Mouse (Mus musculus): Measurements from ENCODE around the gene Sorbs1. TPM values are rescaled to one million over a fixed set of nuclear protein-coding genes. Genes with fewer than 3 reads are reported as not detected.

Sorbs1 gene
- total and polyA plus RNA-seq, 2 experiments from 2014 or later: 140 to 153 TPM

DNA sequence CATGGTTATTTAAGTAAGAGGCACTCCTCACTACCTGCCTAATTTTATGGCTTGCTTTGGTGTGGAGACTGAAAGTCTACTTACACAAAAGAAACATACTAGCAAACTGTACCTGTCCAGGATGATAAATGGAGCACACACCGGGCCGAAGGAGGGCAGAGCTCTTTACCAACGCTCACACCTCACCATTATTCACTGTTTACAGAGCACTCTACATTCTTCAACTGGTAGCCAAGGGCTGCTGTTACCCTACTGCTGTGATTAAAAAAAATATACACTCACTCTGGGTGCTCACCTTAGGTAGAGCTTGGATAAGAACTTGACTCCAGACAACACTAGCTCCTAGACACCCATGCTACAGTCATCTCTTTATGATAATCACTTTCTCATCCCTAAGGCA is 245.1 kb downstream of the Sorbs1 start:
- WGBS: 70% methylated on average over 3 of the region's 3 CpGs
- no peak overlapping the region for H3K4me3 ChIP-seq (ENCODE audit: low read depth, low read length)

DNA sequence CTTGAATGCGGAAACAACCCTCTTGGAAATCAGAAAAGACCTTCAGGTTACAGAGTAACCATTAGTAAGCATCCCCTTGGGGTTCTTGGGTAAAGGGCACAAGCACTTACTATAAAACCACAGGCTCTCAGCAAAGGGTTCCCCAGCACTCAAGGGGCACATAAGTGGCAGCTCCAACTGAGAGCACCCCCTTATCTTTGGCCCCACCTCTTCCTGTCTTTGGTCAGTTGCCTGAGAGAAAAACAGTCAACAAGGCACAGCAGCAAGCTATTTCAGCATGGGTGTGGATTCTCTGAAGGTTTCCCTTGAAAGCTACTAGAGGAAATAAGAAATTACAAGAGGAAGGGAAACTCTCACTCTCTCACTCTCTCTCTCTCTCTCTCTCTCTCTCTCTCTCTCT is 246.2 kb downstream of the Sorbs1 start:
- no peak overlapping the region for H3K9ac ChIP-seq (replicated peaks; ENCODE audit: low read depth, low read length)

More for the DNA sequence above, 245.1 kb downstream of the Sorbs1 start:
- Histone ChIP-seq H3K4me2 (ENCODE audit: low read depth, low read length) (peak overlapping the region; percentile 32), H3K4me1 (ENCODE audit: control insufficient read depth, insufficient read depth) (peaks cover 28% of the 10 kb centered on the region), H3K27ac (ENCODE audit: low read depth) (no peak overlapping the region), H3K36me3 (replicated peaks; ENCODE audit: control insufficient read depth, insufficient read depth, low read length) (no peaks in the 10 kb centered on the region), H3K27me3 (ENCODE audit: control insufficient read depth, insufficient read depth, low read length) (no peaks in the 10 kb centered on the region), H3K9ac (replicated peaks; ENCODE audit: low read depth, low read length) (0 out of 2 replicates have a peak overlapping the region, but pooled peaks have one; percentile 17), H3K9me3 (replicated peaks; ENCODE audit: control insufficient read depth, low read length) (no peaks in the 10 kb centered on the region)
- no peak for ATAC-seq (ENCODE audit: insufficient read depth, low read depth)
- no peak for DNase-seq (ENCODE audit: low spot score)
- no peak for TF ChIP-seq CTCF (IDR thresholded peaks at IDR 0.05; ENCODE audit: low read depth)
- TF ChIP-seq EP300 (IDR thresholded peaks at IDR 0.05; ENCODE audit: low read depth): no peak

DNA sequence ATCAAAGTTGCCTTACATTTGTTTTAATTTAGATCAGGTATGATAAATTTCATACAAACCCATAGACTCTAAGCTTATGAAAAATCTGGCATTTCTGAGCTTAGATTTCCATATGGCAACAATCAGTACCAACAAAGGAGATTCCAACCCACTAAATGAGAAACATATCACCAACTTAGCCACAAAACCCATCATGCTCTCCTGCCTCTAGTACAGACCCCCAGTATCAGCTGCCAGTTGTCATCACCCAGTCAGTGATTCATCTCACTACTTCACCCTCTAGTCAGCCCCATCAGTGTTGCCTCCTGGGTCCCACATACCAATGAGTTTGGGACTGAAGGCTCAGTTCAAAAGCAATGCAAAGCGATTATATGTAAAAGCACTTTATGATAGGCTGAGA is 254.1 kb downstream of the Sorbs1 start:
- Histone ChIP-seq H3K27ac (ENCODE audit: low read depth) (no peak overlapping the region), H3K9me3 (replicated peaks; ENCODE audit: control insufficient read depth, low read length) (no peaks in the 10 kb centered on the region), H3K27me3 (ENCODE audit: control insufficient read depth, insufficient read depth, low read length) (no peaks in the 10 kb centered on the region), H3K36me3 (replicated peaks; ENCODE audit: control insufficient read depth, insufficient read depth, low read length) (peaks cover 11% of the 10 kb centered on the region; the same call in 1 of the 2 replicates), H3K9ac (replicated peaks; ENCODE audit: low read depth, low read length) (no peak overlapping the region), H3K4me3 (ENCODE audit: low read depth, low read length) (no peak overlapping the region), H3K4me1 (ENCODE audit: control insufficient read depth, insufficient read depth) (peaks cover 33% of the 10 kb centered on the region), H3K4me2 (ENCODE audit: low read depth, low read length) (no peak overlapping the region)
- DNase-seq (ENCODE audit: low spot score): no peak
- no peak for ATAC-seq (ENCODE audit: insufficient read depth, low read depth)
- 54% methylated on average over 1 of the region's 1 CpGs for WGBS
- TF ChIP-seq CTCF (IDR thresholded peaks at IDR 0.05; ENCODE audit: low read depth) (no peak), EP300 (IDR thresholded peaks at IDR 0.05; ENCODE audit: low read depth) (no peak)

More for the DNA sequence above, 246.2 kb downstream of the Sorbs1 start:
- DNase-seq (ENCODE audit: low spot score) (no peak), ATAC-seq (ENCODE audit: insufficient read depth, low read depth) (no peak)
- H3K4me3 ChIP-seq (ENCODE audit: low read depth, low read length): no peak overlapping the region
- no peaks in the 10 kb centered on the region for H3K36me3 ChIP-seq (replicated peaks; ENCODE audit: control insufficient read depth, insufficient read depth, low read length)
- H3K4me2 ChIP-seq (ENCODE audit: low read depth, low read length): peak overlapping the region; percentile 4; the same call in 1 of the 2 replicates
- H3K9me3 ChIP-seq (replicated peaks; ENCODE audit: control insufficient read depth, low read length): no peaks in the 10 kb centered on the region
- H3K27me3 ChIP-seq (ENCODE audit: control insufficient read depth, insufficient read depth, low read length): no peaks in the 10 kb centered on the region
- peak overlapping the region; percentile 54 for H3K27ac ChIP-seq (ENCODE audit: low read depth)
- H3K4me1 ChIP-seq (ENCODE audit: control insufficient read depth, insufficient read depth): peaks cover 28% of the 10 kb centered on the region
- 84% methylated on average over 1 of the region's 1 CpGs for WGBS
- TF ChIP-seq EP300 (IDR thresholded peaks at IDR 0.05; ENCODE audit: low read depth) (no peak), CTCF (IDR thresholded peaks at IDR 0.05; ENCODE audit: low read depth) (no peak)

DNA sequence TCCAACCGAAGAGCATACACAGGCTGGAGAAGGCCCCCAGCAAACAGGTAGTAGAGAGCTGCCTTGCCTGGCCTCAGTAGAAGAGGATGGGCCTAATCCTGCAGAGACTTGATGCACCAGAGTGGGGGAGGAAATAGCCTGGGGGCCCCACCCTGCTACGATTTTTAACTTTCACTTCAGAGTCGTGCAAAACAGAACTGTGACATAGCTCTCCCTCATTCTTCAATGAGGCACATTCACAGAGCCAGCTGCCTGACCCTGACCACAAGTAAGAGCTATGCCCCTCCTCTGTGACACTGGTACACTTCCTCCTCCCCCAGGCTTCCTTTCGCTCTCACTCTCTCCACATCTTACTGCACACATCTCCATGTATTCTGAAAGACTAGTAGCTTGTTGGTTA is 256.2 kb downstream of the Sorbs1 start:
- Histone ChIP-seq H3K4me2 (ENCODE audit: low read depth, low read length) (peak overlapping the region; percentile 19; the same call in 1 of the 2 replicates), H3K27me3 (ENCODE audit: control insufficient read depth, insufficient read depth, low read length) (no peaks in the 10 kb centered on the region), H3K4me1 (ENCODE audit: control insufficient read depth, insufficient read depth) (peaks cover 34% of the 10 kb centered on the region), H3K9ac (replicated peaks; ENCODE audit: low read depth, low read length) (no peak overlapping the region), H3K9me3 (replicated peaks; ENCODE audit: control insufficient read depth, low read length) (no peaks in the 10 kb centered on the region), H3K36me3 (replicated peaks; ENCODE audit: control insufficient read depth, insufficient read depth, low read length) (peaks cover 11% of the 10 kb centered on the region; the same call in 1 of the 2 replicates), H3K4me3 (ENCODE audit: low read depth, low read length) (no peak overlapping the region), H3K27ac (ENCODE audit: low read depth) (peak overlapping the region; percentile 36)
- TF ChIP-seq EP300 (IDR thresholded peaks at IDR 0.05; ENCODE audit: low read depth): no peak
- TF ChIP-seq CTCF (IDR thresholded peaks at IDR 0.05; ENCODE audit: low read depth): no peak
- DNase-seq (ENCODE audit: low spot score) (no peak), ATAC-seq (ENCODE audit: insufficient read depth, low read depth) (0 out of 2 replicates have a peak, but pooled peaks have one; percentile 16)
- 36% methylated on average over 4 of the region's 4 CpGs for WGBS

DNA sequence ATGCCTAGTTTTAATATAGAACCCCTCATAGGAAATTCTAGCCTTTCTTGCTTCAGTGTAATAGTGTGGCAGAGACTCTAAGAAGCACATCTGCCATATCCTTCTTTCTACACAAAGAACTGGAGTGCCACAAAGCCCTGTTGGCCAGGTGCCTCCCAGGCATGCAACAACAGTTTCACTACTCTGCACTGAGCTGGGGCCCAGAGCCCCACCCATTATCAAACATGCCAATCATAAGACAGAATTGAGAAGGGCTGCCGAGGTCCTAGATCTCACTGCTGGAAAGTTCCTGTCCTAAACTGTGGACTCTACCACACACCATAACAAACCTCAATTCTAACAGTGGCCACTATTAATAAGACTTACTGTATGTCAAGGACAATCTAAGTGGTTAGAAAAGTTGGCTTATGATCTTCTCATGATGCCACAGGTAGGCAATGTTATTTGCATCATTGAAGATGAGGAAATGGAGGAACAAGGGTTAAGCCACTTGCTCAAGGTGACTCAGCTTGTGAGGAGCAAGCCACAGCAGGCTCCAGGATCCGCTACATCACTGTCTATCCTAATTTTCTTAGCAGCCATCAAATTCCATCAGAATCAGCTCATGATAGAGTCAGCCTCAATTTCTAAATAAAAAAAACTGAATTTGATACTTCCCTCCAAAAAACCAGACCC is 257.1 kb downstream of the Sorbs1 start:
- Histone ChIP-seq H3K9ac (replicated peaks; ENCODE audit: low read depth, low read length) (no peak overlapping the region), H3K27me3 (ENCODE audit: control insufficient read depth, insufficient read depth, low read length) (no peaks in the 10 kb centered on the region), H3K4me1 (ENCODE audit: control insufficient read depth, insufficient read depth) (peaks cover 34% of the 10 kb centered on the region), H3K4me2 (ENCODE audit: low read depth, low read length) (peak overlapping the region; percentile 19; the same call in 1 of the 2 replicates), H3K9me3 (replicated peaks; ENCODE audit: control insufficient read depth, low read length) (no peaks in the 10 kb centered on the region), H3K4me3 (ENCODE audit: low read depth, low read length) (no peak overlapping the region), H3K36me3 (replicated peaks; ENCODE audit: control insufficient read depth, insufficient read depth, low read length) (peaks cover 13% of the 10 kb centered on the region), H3K27ac (ENCODE audit: low read depth) (no peak overlapping the region; the same call in 1 of the 2 replicates)
- ATAC-seq (ENCODE audit: insufficient read depth, low read depth) (no peak), DNase-seq (ENCODE audit: low spot score) (no peak)
- WGBS: 43% methylated on average over 2 of the region's 2 CpGs
- TF ChIP-seq CTCF (IDR thresholded peaks at IDR 0.05; ENCODE audit: low read depth) (no peak), EP300 (IDR thresholded peaks at IDR 0.05; ENCODE audit: low read depth) (no peak)
